Mouse (Mus musculus) embryonic fibroblast, embryonic 13.5 days (primary cell): Measurements from ENCODE around the gene Atp6v1g2.

Experiments used
- CTCF ChIP-seq: IDR thresholded peaks from 2 replicates; pipeline ENCODE4 v1.5.1; 2011; ENCODE audit warnings: mild to moderate bottlenecking, control low read depth, low read length, moderate library complexity, borderline replicate concordance; ENCODE audit not compliant: insufficient read depth
- POLR2A ChIP-seq: IDR thresholded peaks from 2 replicates; pipeline ENCODE4 v1.6.1; 2011; ENCODE audit warnings: low read depth, mild to moderate bottlenecking, control low read depth, low read length, moderate library complexity

GRCm38 (mm10) chr17:35201787-35202186, 31.7 kb upstream of the Atp6v1g2 start, which contains the start of gene Tnf:
- TF ChIP-seq CTCF = no peak
- TF ChIP-seq POLR2A = no peak
